Mouse (Mus musculus) hindbrain, embryonic 10.5 days (tissue): Measurements from ENCODE around the gene Lrrc58. TPM values are rescaled to one million over a fixed set of nuclear protein-coding genes. Genes with fewer than 3 reads are reported as not detected.
A peak's percentile ranks its signal among the peaks of the same experiment; 100 is the strongest.

Experiments
- DNase-seq: peaks from one replicate; pipeline ENCODE4 v3.0.0-alpha.2; 2017; ENCODE audit warnings: low spot score
- H3K27ac ChIP-seq: fragments of 300-500 bp; sonication (generic); 2 replicates; pipeline ENCODE4 v1.5.1; 2016; ENCODE audit warnings: mild to moderate bottlenecking, moderate library complexity
- H3K27me3 ChIP-seq: fragments of 300-500 bp; sonication (generic); 2 replicates; pipeline ENCODE4 v1.6.1; 2016; ENCODE audit warnings: mild to moderate bottlenecking; ENCODE audit not compliant: poor library complexity, insufficient read depth, severe bottlenecking
- H3K36me3 ChIP-seq: fragments of 300-500 bp; sonication (generic); 2 replicates; pipeline ENCODE4 v1.6.1; 2016; ENCODE audit warnings: mild to moderate bottlenecking, moderate library complexity
- H3K4me1 ChIP-seq: fragments of 300-500 bp; sonication (generic); replicated peaks from 2 replicates; pipeline ENCODE4 v1.6.1; 2016; ENCODE audit warnings: mild to moderate bottlenecking
- H3K4me3 ChIP-seq: fragments of 300-500 bp; sonication (generic); 2 replicates; pipeline ENCODE4 v1.5.1; 2016; ENCODE audit warnings: mild to moderate bottlenecking, moderate library complexity
- H3K9me3 ChIP-seq: fragments of 300-500 bp; sonication (generic); 2 replicates; pipeline ENCODE4 v1.6.1; 2016; ENCODE audit warnings: mild to moderate bottlenecking, moderate library complexity
- WGBS: fragments of 180-500 bp; shearing (Covaris S2); methylation state at CpG from one replicate; pipeline ENCODE4 v1.1.7; 2016; 5-methylcytosine and 5-hydroxymethylcytosine counted together
- polyA plus RNA-seq: library from polyadenylated mRNA; unstranded; fragments of >200 nt; fragmentation: Nextera tagmentation; extraction: Ambion mirVana; gene quantifications from 2 replicates; pipeline ENCODE4 v1.2.1, GENCODE M21; 2016

Lrrc58 gene
- polyA plus RNA-seq, 1 experiment from 2014 or later: 44.7 TPM

DNA sequence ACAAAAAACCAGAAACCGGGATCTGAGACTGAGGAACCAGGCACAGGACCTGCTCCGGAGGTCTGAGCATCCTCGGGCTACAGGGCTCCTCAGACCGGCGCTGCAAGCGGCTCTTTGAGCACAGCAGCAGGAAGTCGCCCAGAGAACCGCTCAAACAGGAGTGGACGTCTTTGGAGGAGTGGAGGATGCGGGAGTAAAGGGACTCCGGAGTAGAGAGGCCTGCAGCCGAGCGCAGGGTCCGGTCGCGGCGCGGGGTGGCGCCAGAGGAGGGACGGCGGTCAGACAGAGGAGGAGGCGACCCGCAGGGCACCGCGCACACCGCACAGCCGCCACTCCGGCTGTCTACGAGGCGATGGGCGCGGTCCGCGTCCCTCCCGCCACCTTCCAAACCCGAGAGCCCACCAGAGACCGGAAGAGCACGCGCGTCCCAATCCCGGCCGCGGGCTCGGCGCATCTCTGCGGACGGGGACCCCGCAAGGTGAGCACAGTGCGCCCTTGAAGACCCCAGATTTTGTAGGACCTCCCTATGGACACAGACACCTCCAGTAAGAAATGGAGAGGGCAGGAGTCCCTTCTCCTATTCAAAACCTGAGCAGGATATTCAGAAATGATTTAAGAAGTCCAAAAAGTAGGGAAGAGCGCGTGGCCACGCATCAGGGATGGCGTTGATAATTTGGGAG lies 48.1 kb downstream of the Lrrc58 start, which contains the start of gene Gpr156:
TSS of gene Gpr156 (plus strand) at position 359 of the 680 bp plus-strand sequence.
- H3K27ac ChIP-seq: peak within 1 kb of the TSS; percentile 82
- peak within 1 kb of the TSS; percentile 59 for H3K4me3 ChIP-seq
- H3K36me3 ChIP-seq: no peaks in the 10 kb centered on the region
- H3K27me3 ChIP-seq: peaks cover 33% of the 10 kb centered on the region
- WGBS: 3% methylated on average over 53 of the region's 53 CpGs
- no peaks in the 10 kb centered on the region for H3K9me3 ChIP-seq
- peaks cover 16% of the 10 kb centered on the region; the same call in 1 of the 2 replicates for H3K4me1 ChIP-seq
- peak; percentile 73 for DNase-seq

- peak overlapping the region; percentile 82; the same call in 1 of the 2 replicates for H3K27ac ChIP-seq
These were observed 48.6 kb downstream of the Lrrc58 start for GRCm38 (mm10) chr16:37916818-37917201.

GRCm38 (mm10) chr16:37919000-37919399 lies 50.8 kb downstream of the Lrrc58 start:
- Histone ChIP-seq H3K9me3 (no peaks in the 10 kb centered on the region), H3K4me1 (peaks cover 17% of the 10 kb centered on the region; the same call in 1 of the 2 replicates), H3K4me3 (no peak overlapping the region), H3K27ac (no peak overlapping the region), H3K36me3 (no peaks in the 10 kb centered on the region), H3K27me3 (peaks cover 33% of the 10 kb centered on the region)
- 87% methylated on average over 6 of the region's 6 CpGs for WGBS
- DNase-seq: no peak

More at GRCm38 (mm10) chr16:37916818-37917201, 48.6 kb downstream of the Lrrc58 start:
- H3K27me3 ChIP-seq: peaks cover 33% of the 10 kb centered on the region
- H3K9me3 ChIP-seq: no peaks in the 10 kb centered on the region
- no peaks in the 10 kb centered on the region for H3K36me3 ChIP-seq
- DNase-seq: no peak
- peak overlapping the region; percentile 59 for H3K4me3 ChIP-seq
- 15% methylated on average over 7 of the region's 7 CpGs for WGBS
- H3K4me1 ChIP-seq: peaks cover 17% of the 10 kb centered on the region; the same call in 1 of the 2 replicates

DNA sequence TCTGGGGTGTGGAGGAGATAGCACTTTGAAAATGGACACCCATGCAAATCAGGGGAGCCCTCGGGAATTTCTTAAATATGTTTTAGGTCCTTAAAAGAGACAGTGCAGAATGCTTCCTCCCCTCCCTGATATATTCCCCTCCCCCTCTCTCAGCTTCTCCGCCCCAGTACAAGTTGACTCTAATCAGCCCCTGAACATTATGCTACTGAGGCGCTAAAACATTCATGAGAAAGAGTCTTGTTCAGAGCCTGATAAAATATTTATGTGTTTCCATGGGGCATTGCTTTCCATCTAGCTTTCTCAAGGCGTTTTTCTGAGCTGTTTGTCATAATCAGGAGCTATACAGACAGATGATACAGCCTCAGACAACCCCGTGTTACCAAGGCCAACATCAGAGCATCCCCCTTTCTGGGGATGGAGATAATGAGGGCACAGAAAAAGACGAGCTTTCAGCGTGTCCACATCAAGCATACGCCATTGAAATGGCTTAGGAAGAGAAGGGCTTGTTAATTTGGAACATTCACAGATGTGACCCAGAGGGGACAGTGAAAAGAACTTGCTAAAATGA lies 52.7 kb downstream of the Lrrc58 start:
- H3K27me3 ChIP-seq: peaks cover 14% of the 10 kb centered on the region
- H3K4me1 ChIP-seq: peaks cover 19% of the 10 kb centered on the region
- H3K4me3 ChIP-seq: no peak overlapping the region
- 66% methylated on average over 8 of the region's 8 CpGs for WGBS
- H3K27ac ChIP-seq: no peak overlapping the region
- H3K36me3 ChIP-seq: no peaks in the 10 kb centered on the region
- H3K9me3 ChIP-seq: no peaks in the 10 kb centered on the region
- DNase-seq: no peak

GRCm38 (mm10) chr16:37926087-37926486 lies 57.9 kb downstream of the Lrrc58 start:
- H3K36me3 ChIP-seq: no peaks in the 10 kb centered on the region
- DNase-seq: no peak
- H3K27ac ChIP-seq: peak overlapping the region; percentile 74
- H3K9me3 ChIP-seq: 0 out of 2 replicates have a peak, but pooled peaks cover 3% of the 10 kb centered on the region
- peaks cover 24% of the 10 kb centered on the region for H3K4me1 ChIP-seq
- WGBS: 13% methylated on average over 7 of the region's 7 CpGs
- 0 out of 2 replicates have a peak overlapping the region, but pooled peaks have one; percentile 16 for H3K4me3 ChIP-seq
- H3K27me3 ChIP-seq: no peaks in the 10 kb centered on the region

GRCm38 (mm10) chr16:37927117-37927516 lies 58.9 kb downstream of the Lrrc58 start:
- 19% methylated on average over 4 of the region's 4 CpGs for WGBS

GRCm38 (mm10) chr16:37929006-37929405 lies 60.8 kb downstream of the Lrrc58 start:
- no peaks in the 10 kb centered on the region for H3K27me3 ChIP-seq
- peaks cover 21% of the 10 kb centered on the region for H3K4me1 ChIP-seq
- 0 out of 2 replicates have a peak, but pooled peaks cover 3% of the 10 kb centered on the region for H3K9me3 ChIP-seq
- 50% methylated on average over 2 of the region's 2 CpGs for WGBS
- no peak overlapping the region for H3K4me3 ChIP-seq
- H3K36me3 ChIP-seq: no peaks in the 10 kb centered on the region
- H3K27ac ChIP-seq: no peak overlapping the region
- no peak for DNase-seq

More at GRCm38 (mm10) chr16:37927117-37927516, 58.9 kb downstream of the Lrrc58 start:
- no peaks in the 10 kb centered on the region for H3K27me3 ChIP-seq
- no peaks in the 10 kb centered on the region for H3K36me3 ChIP-seq
- H3K9me3 ChIP-seq: 0 out of 2 replicates have a peak, but pooled peaks cover 3% of the 10 kb centered on the region
- H3K4me1 ChIP-seq: peaks cover 21% of the 10 kb centered on the region
- H3K27ac ChIP-seq: peak overlapping the region; percentile 71
- no peak for DNase-seq
- H3K4me3 ChIP-seq: no peak overlapping the region

GRCm38 (mm10) chr16:37929626-37930025 lies 61.4 kb downstream of the Lrrc58 start:
- no peak for DNase-seq
- Histone ChIP-seq H3K36me3 (no peaks in the 10 kb centered on the region), H3K9me3 (0 out of 2 replicates have a peak, but pooled peaks cover 3% of the 10 kb centered on the region), H3K27me3 (no peaks in the 10 kb centered on the region), H3K4me3 (no peak overlapping the region), H3K4me1 (peaks cover 21% of the 10 kb centered on the region), H3K27ac (no peak overlapping the region)
- 83% methylated on average over 2 of the region's 2 CpGs for WGBS

GRCm38 (mm10) chr16:37934932-37935331 lies 66.7 kb downstream of the Lrrc58 start:
- 0 out of 2 replicates have a peak, but pooled peaks cover 2% of the 10 kb centered on the region for H3K9me3 ChIP-seq
- no peak for DNase-seq
- 94% methylated on average over 2 of the region's 2 CpGs for WGBS
- no peak overlapping the region for H3K4me3 ChIP-seq
- H3K27ac ChIP-seq: no peak overlapping the region
- H3K4me1 ChIP-seq: peaks cover 19% of the 10 kb centered on the region
- no peaks in the 10 kb centered on the region for H3K36me3 ChIP-seq
- H3K27me3 ChIP-seq: no peaks in the 10 kb centered on the region

GRCm38 (mm10) chr16:37937276-37937675 lies 69.1 kb downstream of the Lrrc58 start:
- no peak for DNase-seq
- H3K27ac ChIP-seq: no peak overlapping the region
- no peak overlapping the region for H3K4me3 ChIP-seq
- no peaks in the 10 kb centered on the region for H3K9me3 ChIP-seq
- H3K36me3 ChIP-seq: no peaks in the 10 kb centered on the region
- peaks cover 24% of the 10 kb centered on the region for H3K4me1 ChIP-seq
- WGBS: 85% methylated on average over 8 of the region's 8 CpGs
- H3K27me3 ChIP-seq: no peaks in the 10 kb centered on the region

Other genes starting within 250 kb of the Lrrc58 start
- 47.6 and 54.3 TPM in 2 replicates for gene Ndufb4, start 213.9 kb upstream of the Lrrc58 start, polyA plus RNA-seq
- gene Fstl1, start 91.5 kb upstream of the Lrrc58 start, polyA plus RNA-seq: 170 and 178 TPM in 2 replicates
- gene Gm36028, start 7.2 kb upstream of the Lrrc58 start, polyA plus RNA-seq: 0.24 and 0.58 TPM in 2 replicates
- 2.1 and 4.5 TPM in 2 replicates for gene Gpr156, start 48.1 kb downstream of the Lrrc58 start, polyA plus RNA-seq
- 73.9 and 84.1 TPM in 2 replicates for gene Gsk3b, start 220.6 kb downstream of the Lrrc58 start, polyA plus RNA-seq